Mouse (Mus musculus): ENCODE measurements around the gene Tmsb10.

Tmsb10 gene

DNA sequence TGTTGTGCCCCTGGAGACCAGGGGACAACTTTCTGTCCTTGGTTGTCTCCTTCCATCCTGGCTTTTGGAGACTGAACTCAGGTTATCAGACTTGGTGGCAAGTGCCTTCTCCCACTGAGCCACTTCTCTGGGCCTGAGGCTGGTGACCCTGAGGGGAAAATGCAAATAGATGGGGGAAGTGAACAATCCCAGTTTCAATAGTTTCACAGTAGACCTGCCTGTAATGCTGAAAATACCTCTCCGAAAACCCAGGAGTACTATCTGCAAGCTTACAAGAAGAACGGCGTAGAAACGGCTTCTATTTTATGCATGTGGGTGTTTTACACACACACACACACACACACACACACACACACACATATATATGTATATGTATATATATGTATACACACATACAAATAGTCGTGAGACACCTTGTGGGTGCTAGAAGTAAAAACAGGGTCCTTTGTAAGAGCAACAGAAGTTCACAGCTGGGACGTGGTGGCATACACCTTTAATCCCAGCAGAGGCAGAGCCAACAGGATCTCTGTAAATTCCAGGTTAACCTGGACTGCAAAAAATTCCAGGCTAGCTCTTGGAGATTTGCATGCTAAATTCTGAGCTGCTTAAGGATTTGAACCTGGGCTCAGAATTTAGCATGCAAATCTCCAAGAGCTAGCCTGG, 44.3 kb downstream of the Tmsb10 start:
- peak; percentile 58 for DNase-seq (ENCODE audit: low read depth, low spot score)

- peak; percentile 50 for DNase-seq (ENCODE audit: low read depth, low spot score)
These were observed 47.3 kb downstream of the Tmsb10 start for GRCm38 (mm10) chr6:72911261-72911660.
